Mouse (Mus musculus) thymus, adult 2 months (tissue): ENCODE measurements around the gene Tmem136. TPM values are rescaled to one million over a fixed set of nuclear protein-coding genes. Genes with fewer than 3 reads are reported as not detected.

Experiments used
- DNase-seq: peaks from one replicate; pipeline ENCODE4 v3.0.0; 2021
- H3K27ac ChIP-seq: fragments of 200-500 bp; 2 replicates; pipeline ENCODE4 v1.5.1; 2012; ENCODE audit warnings: low read length, control low read depth; ENCODE audit not compliant: control insufficient read depth, insufficient read depth
- H3K27me3 ChIP-seq: fragments of 200-500 bp; 2 replicates; pipeline ENCODE4 v1.6.1; 2012; ENCODE audit warnings: mild to moderate bottlenecking, low read length, moderate library complexity, mixed read lengths; ENCODE audit not compliant: control insufficient read depth, insufficient read depth
- H3K36me3 ChIP-seq: fragments of 200-500 bp; 2 replicates; pipeline ENCODE4 v1.6.1; 2012; ENCODE audit warnings: mild to moderate bottlenecking, low read length, moderate library complexity; ENCODE audit not compliant: control insufficient read depth, insufficient read depth
- H3K4me1 ChIP-seq: fragments of 200-500 bp; replicated peaks from 2 replicates; pipeline ENCODE4 v1.6.1; 2012; ENCODE audit warnings: low read length; ENCODE audit not compliant: control insufficient read depth, insufficient read depth
- H3K4me3 ChIP-seq: fragments of 200-500 bp; 2 replicates; pipeline ENCODE4 v1.5.1; 2012; ENCODE audit warnings: mild to moderate bottlenecking, low read length, control low read depth, moderate library complexity; ENCODE audit not compliant: control insufficient read depth, insufficient read depth
- CTCF ChIP-seq: fragments of 200-500 bp; IDR thresholded peaks from 2 replicates; pipeline ENCODE4 v1.5.1; 2012; ENCODE audit warnings: mild to moderate bottlenecking, control low read depth, low read length, moderate library complexity, borderline replicate concordance; ENCODE audit not compliant: control insufficient read depth, poor library complexity, insufficient read depth; ENCODE audit errors: extremely low read depth
- POLR2A ChIP-seq: fragments of 200-500 bp; IDR thresholded peaks from 2 replicates; pipeline ENCODE4 v1.6.1; 2012; ENCODE audit warnings: mild to moderate bottlenecking, low read length, control low read depth, moderate library complexity; ENCODE audit not compliant: control insufficient read depth, poor library complexity, insufficient read depth; ENCODE audit errors: extremely low read depth
- WGBS: fragments of 180-500 bp; shearing (Covaris S2); methylation state at CpG from one replicate; pipeline ENCODE4 v1.1.7; 2018; 5-methylcytosine and 5-hydroxymethylcytosine counted together
- polyA plus RNA-seq: library from polyadenylated mRNA; depleted of rRNA; stranded (reverse); fragments of >200 nt; gene quantifications from 2 replicates; pipeline ENCODE4 v1.2.3, GENCODE M21; 2012; rRNA removed

Gene Tmem136
- polyA plus RNA-seq, 1 experiment: 0.59 TPM

DNA sequence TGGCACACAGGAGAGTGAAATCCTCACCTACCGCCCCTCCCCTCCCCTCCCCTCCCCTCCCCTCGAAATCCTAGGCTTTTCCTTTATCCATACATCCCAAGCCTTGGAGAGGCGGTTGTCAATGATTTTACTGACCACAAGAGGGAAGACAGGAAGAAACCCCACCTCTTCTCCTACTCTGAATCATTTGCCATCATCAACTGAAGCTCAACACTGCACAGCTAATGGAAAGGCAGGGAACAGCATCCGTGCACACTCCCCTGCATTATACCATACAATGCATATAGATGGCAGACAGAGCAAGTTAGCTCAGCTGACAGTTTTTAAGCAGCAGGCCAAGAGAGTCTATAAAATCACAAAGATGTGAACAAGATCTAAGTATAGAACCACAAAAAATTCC, 45.2 kb downstream of the Tmem136 start:
- H3K36me3 ChIP-seq: no peaks in the 10 kb centered on the region
- WGBS: 67% methylated on average over 4 of the region's 4 CpGs
- no peaks in the 10 kb centered on the region for H3K4me1 ChIP-seq
- TF ChIP-seq POLR2A (no peak), CTCF (no peak)
- H3K27ac ChIP-seq: no peak overlapping the region
- H3K4me3 ChIP-seq: no peak overlapping the region
- DNase-seq: no peak
- H3K27me3 ChIP-seq: no peaks in the 10 kb centered on the region; the same call in 1 of the 2 replicates

DNA sequence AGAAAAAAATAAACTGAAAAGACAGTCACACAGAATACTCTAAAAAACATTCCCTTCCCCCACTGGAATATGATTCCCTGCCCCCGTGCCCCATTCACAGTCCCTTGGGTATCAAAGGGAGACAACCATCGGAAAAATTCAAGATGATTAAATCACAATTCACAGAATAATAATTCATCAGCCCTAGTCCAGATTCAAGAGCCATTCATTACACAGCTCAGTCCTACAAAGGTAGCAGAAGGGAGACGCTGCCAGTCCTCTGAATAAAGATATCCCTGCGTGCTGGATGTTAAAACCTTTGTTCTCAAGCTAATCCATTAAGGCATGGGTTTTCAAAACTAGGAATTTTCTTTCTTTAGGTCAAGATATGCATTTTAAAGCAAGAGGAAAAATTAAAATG, 45.8 kb downstream of the Tmem136 start:
- TF ChIP-seq POLR2A (no peak), CTCF (no peak)
- no peak for DNase-seq
- H3K27me3 ChIP-seq: no peaks in the 10 kb centered on the region
- H3K4me1 ChIP-seq: no peaks in the 10 kb centered on the region
- WGBS: 93% methylated on average over 4 of the region's 4 CpGs
- no peak overlapping the region for H3K4me3 ChIP-seq
- no peak overlapping the region for H3K27ac ChIP-seq
- H3K36me3 ChIP-seq: no peaks in the 10 kb centered on the region

DNA sequence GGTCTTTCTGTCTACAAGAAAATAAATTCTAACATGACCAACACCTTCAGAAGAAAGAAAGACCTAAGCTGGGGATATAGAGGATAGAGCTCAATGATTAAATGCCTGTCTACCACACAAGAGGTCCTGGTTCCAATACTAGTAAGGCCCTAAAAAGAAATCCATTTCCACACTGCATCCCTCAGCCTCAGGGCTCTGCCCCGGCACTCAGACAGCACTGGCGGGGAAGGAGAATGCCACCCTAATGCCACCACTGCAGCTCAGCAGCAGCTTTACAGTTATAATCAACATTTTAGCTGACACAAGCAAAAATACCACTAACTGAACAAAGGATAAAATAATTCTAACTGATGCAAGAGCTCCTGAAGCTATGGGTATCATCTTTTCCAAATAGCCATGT, 46.2 kb downstream of the Tmem136 start:
- H3K27me3 ChIP-seq: no peaks in the 10 kb centered on the region

DNA sequence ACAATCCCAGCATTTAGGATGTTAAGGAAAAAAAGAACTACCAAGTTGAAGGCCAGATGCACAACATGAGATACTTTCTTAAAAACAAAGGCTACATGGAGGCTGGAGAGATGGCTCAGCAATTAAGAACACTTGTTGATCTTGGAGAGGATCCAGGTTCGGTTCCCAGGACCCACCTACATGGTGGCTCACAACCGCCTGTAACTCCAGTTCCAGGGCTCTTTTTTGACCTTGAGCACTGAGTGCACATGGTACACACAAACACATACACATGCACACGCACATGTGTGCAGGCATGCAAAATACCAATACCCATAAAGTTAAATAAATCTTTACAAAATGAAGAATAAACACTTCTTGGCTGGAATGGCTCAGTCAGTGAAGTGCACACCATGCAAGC, 48.5 kb downstream of the Tmem136 start:
- no peak for DNase-seq
- 97% methylated on average over 3 of the region's 3 CpGs for WGBS
- Histone ChIP-seq H3K4me3 (no peak overlapping the region), H3K27ac (no peak overlapping the region), H3K27me3 (no peaks in the 10 kb centered on the region), H3K36me3 (no peaks in the 10 kb centered on the region), H3K4me1 (no peaks in the 10 kb centered on the region)
- TF ChIP-seq POLR2A (no peak), CTCF (no peak)

More for the DNA sequence above, 46.2 kb downstream of the Tmem136 start:
- Histone ChIP-seq H3K4me1 (no peaks in the 10 kb centered on the region), H3K27ac (no peak overlapping the region), H3K4me3 (no peak overlapping the region), H3K36me3 (no peaks in the 10 kb centered on the region)
- TF ChIP-seq POLR2A (no peak), CTCF (no peak)
- WGBS: 90% methylated on average over 2 of the region's 2 CpGs
- DNase-seq: no peak

- WGBS: 90% methylated on average over 4 of the region's 4 CpGs
- Histone ChIP-seq H3K36me3 (no peaks in the 10 kb centered on the region), H3K27ac (no peak overlapping the region), H3K27me3 (no peaks in the 10 kb centered on the region), H3K4me3 (no peak overlapping the region), H3K4me1 (no peaks in the 10 kb centered on the region)
- DNase-seq: no peak
- TF ChIP-seq POLR2A (no peak), CTCF (no peak)
These were observed 51.1 kb downstream of the Tmem136 start for GRCm38 (mm10) chr9:43065231-43065630.

GRCm38 (mm10) chr9:43061545-43061944, 54.8 kb downstream of the Tmem136 start:
- WGBS: 89% methylated on average over 1 of the region's 1 CpGs
- Histone ChIP-seq H3K27me3 (no peaks in the 10 kb centered on the region), H3K27ac (no peak overlapping the region), H3K36me3 (no peaks in the 10 kb centered on the region), H3K4me1 (no peaks in the 10 kb centered on the region), H3K4me3 (no peak overlapping the region)
- TF ChIP-seq CTCF (no peak), POLR2A (no peak)
- no peak for DNase-seq

Other genes starting within 250 kb of the Tmem136 start
- 0.04 and 0.16 TPM in 2 replicates for gene Grik4, start 172.1 kb downstream of the Tmem136 start, polyA plus RNA-seq
- gene Arhgef12, start 9.3 kb downstream of the Tmem136 start, polyA plus RNA-seq: 5.7 and 7.1 TPM in 2 replicates
- 1.3 and 1.7 TPM in 2 replicates for gene Pou2f3, start 93.8 kb upstream of the Tmem136 start, polyA plus RNA-seq
- gene Oaf, start 123.3 kb upstream of the Tmem136 start, polyA plus RNA-seq: 10.2 and 10.8 TPM in 2 replicates
- gene Trim29, start 194.3 kb upstream of the Tmem136 start, polyA plus RNA-seq: 30.1 and 35.6 TPM in 2 replicates